Mouse (Mus musculus) MEL (cell line): ENCODE results near the gene Nanos2.

ENCODE experiments used
- CTCF ChIP-seq, 3 experiments: IDR thresholded peaks in 2 of 3; conservative IDR thresholded peaks in 1 of 3; 2 replicates each; pipeline ENCODE4 v1.5.1; 2011 to 2012; ENCODE audit warnings: low read length in 3 of 3, low read depth in 2 of 3, mild to moderate bottlenecking in 2 of 3, improper control_type of control experiment in 1 of 3, inconsistent platforms in 1 of 3, mixed read lengths in 1 of 3, moderate library complexity in 1 of 3; ENCODE audit not compliant: control insufficient read depth in 1 of 3, insufficient read depth in 1 of 3, poor library complexity in 1 of 3, severe bottlenecking in 1 of 3
- ELF1 ChIP-seq: IDR thresholded peaks from 2 replicates; pipeline ENCODE4 v1.6.1; 2014; ENCODE audit warnings: low read depth, mild to moderate bottlenecking, inconsistent platforms, low read length, improper control_type of control experiment, moderate library complexity
- GABPA ChIP-seq: IDR thresholded peaks from 2 replicates; pipeline ENCODE4 v1.6.1; 2012; ENCODE audit warnings: low read depth, mild to moderate bottlenecking, inconsistent platforms, low read length, improper control_type of control experiment, moderate library complexity
- MAX ChIP-seq: IDR thresholded peaks from 2 replicates; pipeline ENCODE4 v1.6.1; 2011; ENCODE audit warnings: low read length, improper control_type of control experiment
- POLR2A ChIP-seq, 2 experiments: IDR thresholded peaks; 2 replicates each; pipeline ENCODE4 v1.6.1; 2011 to 2012; ENCODE audit warnings: low read length in 2 of 2, mild to moderate bottlenecking in 2 of 2, control low read depth in 1 of 2, improper control_type of control experiment in 1 of 2, low read depth in 1 of 2, moderate library complexity in 1 of 2; ENCODE audit not compliant: control insufficient read depth in 1 of 2, insufficient read depth in 1 of 2, poor library complexity in 1 of 2
- TBP ChIP-seq: IDR thresholded peaks from 2 replicates; pipeline ENCODE4 v1.8.0; 2011; ENCODE audit warnings: low read depth, low read length, improper control_type of control experiment
- USF1 ChIP-seq: IDR thresholded peaks from 2 replicates; pipeline ENCODE4 v1.6.1; 2014; ENCODE audit warnings: low read depth, mild to moderate bottlenecking, inconsistent platforms, low read length, improper control_type of control experiment, moderate library complexity

- no peak for TF ChIP-seq CTCF (IDR thresholded peaks at IDR 0.05 in 2 of 3, conservative IDR thresholded peaks at IDR 0.05 in 1 of 3; ENCODE audit: control insufficient read depth in 1 of 3, insufficient read depth in 1 of 3, low read depth in 2 of 3, low read length in 3 of 3, poor library complexity in 1 of 3, severe bottlenecking in 1 of 3)
- no peak for TF ChIP-seq TBP
- TF ChIP-seq GABPA = no peak
- no peak for TF ChIP-seq ELF1
- no peak for TF ChIP-seq POLR2A (IDR thresholded peaks at IDR 0.05; ENCODE audit: control insufficient read depth in 1 of 2, insufficient read depth in 1 of 2, low read depth in 1 of 2, low read length in 2 of 2, poor library complexity in 1 of 2)
- no peak for TF ChIP-seq MAX
- TF ChIP-seq USF1 = no peak
These were observed 28.8 kb downstream of the Nanos2 start for GRCm38 (mm10) chr7:19016042-19016441.
